Mouse (Mus musculus) thymus, postnatal 25 days (tissue): ENCODE results near the gene Vamp5.

ENCODE experiments used
- DNase-seq: peaks from one replicate; pipeline ENCODE4 v3.0.0; 2022

Vamp5 gene

GRCm38 (mm10) chr6:72364009-72364408 is 16.3 kb downstream of the Vamp5 start:
- DNase-seq, result no peak

GRCm38 (mm10) chr6:72362132-72363028 is 17.9 kb downstream of the Vamp5 start:
- DNase-seq, result peak; percentile 95

DNA sequence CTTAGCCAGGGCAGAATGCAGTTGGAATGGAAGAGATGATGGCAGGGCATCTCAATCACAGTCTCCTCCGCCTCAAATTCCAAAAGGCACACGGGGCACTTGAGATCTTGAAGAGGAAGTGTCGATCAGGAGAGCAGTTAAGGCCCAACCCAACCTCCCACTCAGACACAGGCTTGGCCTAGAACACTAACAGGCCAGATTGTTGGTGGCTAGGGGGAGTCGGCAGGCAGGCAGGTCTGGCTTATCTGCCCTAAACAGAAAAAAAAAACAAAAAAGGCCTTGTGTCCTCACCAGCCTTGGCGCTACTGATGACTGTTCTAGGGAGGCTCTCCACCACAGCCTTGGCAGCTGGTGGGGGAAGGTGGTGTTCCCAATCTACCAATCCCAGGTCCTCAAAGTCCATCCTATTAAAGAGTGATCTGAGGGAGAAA is 19.1 kb downstream of the Vamp5 start:
- no peak for DNase-seq

DNA sequence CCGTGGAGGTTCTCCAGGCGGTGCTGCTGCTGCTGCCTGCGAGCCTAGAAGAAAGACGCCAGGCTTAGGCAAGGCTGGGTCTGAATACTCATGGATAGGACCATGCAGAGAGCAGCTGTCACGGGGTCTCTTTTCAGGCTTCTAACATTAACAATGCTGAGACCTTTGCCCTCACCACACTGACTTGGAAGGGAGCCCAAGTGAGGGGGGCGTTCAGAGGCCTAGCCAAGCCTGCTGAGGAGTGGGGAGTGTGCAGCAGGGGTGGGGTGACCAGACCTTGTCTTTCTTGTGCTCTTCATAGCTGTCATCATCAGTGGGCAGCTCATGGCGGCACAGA is 19.7 kb downstream of the Vamp5 start:
- no peak for DNase-seq

GRCm38 (mm10) chr6:72359891-72360598 is 20.2 kb downstream of the Vamp5 start:
- no peak for DNase-seq

GRCm38 (mm10) chr6:72359343-72359742 is 20.9 kb downstream of the Vamp5 start:
- DNase-seq, result no peak

DNA sequence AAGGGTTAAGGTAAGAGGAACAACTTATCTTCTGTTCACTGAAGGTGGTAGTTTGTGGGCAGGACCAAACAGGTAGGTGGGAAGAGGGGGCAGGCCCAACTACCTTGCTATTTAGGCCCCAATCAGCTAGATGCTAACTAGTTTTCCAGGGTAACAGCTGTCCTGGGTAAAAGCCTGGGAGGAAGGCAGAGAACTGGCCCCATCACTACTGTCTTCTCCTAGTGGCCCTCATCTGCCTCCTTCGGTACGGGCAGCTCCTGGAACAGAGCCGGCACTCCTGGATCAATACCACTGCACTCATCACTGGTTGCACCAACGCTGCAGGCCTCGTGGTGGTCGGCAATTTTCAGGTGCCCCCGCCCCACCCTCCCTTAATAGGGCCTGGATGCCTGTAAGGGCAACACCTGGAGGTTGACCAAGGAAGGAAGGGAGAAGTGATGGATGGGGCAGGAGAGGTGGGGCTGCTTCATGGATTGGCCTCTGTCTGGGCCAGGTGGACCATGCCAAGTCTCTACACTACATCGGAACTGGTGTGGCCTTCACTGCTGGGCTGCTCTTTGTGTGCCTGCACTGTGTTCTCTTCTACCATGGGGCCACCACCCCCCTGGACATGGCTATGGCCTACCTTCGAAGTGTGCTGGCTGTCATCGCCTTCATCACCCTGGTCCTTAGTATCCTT is 22.0 kb downstream of the Vamp5 start:
- DNase-seq, result no peak

GRCm38 (mm10) chr6:72357164-72358079 is 22.8 kb downstream of the Vamp5 start:
- no peak for DNase-seq

DNA sequence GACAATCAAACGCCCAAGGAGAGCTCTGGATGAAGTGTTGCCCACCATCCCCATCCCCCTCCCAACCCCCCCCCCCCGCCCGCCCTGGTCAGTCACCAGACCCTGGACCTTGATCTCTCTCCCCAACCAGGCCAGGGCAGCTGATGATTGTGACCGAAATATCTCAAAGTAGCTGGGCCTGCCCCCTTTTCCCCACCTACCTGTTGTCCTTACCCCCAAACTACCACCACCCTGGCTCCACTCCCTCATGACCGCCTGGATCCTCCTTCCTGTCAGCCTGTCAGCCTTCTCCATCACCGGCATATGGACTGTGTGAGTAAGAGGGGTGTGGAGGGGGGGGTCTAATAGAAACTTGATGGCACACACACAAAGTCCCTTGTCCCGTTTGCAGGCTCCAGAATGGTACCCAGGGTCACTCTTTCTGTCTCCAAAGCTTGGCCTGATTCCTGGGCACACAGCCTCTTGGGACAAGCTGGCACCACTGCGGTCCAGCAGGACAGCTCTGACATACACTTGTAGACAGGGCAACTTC is 24.2 kb downstream of the Vamp5 start:
- DNase-seq, result no peak

DNA sequence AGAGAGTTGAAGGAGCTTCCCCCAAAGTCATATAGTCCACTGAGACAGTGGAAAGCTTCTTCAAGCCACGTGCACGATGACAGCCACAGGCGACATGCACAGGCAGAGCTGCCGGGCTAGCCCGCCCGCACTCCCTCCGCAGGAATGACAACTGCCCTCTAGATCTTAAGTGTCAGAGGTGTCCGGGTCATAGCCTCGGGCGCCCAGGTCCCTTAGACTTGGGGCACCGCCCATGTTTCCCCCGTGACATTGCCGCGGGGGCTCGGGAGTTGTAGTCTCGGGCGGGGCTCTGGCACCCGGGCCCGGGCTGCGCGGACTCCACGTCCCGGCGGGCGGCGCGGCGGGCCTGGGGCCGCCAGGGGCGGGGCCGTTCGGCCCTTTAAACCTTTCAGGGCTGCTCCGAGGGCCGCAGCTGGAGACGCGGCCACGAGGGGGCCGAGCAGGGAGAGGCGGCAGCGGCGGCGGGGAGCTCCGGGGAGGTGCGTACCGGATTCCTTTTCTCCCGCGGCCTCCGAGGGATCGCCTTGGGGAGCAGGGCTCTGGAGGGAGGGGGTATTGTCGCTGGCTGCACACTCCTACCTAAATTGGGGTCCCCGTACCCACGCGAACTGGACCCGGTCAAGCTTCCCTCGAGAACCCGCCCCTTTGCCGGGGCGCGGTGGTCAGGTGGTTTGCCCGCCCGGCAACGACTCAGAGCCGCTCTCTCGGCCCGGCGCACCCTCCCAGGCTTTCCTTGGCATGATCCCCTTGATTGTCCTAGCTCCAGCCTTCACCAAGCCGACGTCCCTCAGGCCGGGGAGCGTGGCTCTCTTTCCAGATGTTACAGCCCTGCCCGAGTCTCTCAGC is 25.0 kb downstream of the Vamp5 start, which contains the start of gene Tmem150a:
Gene Tmem150a (plus strand): TSS at position 382 of the 846 bp plus-strand sequence.
- DNase-seq, result peak; percentile 36

DNA sequence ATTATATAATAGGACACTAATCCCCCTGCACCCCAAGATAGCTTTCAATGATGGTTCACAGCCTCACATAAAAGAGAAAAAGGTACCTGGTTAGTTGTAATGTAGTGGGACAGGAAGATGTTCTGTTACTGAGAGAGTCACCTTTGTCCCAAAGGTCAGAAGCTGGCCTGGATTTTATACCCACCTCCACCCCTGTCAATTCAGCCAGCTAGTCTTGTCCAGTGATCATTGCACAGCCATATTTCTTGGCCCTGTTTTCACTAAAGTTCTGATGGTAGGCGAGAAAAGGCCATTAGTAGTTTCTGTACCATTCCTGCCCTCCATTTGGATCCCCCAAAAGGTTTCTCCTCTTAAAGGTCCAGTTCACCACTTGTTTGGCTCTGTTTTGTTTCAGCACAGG is 26.2 kb downstream of the Vamp5 start:
- DNase-seq, result no peak

- no peak for DNase-seq
These were observed 27.4 kb downstream of the Vamp5 start for GRCm38 (mm10) chr6:72352636-72353405.

DNA sequence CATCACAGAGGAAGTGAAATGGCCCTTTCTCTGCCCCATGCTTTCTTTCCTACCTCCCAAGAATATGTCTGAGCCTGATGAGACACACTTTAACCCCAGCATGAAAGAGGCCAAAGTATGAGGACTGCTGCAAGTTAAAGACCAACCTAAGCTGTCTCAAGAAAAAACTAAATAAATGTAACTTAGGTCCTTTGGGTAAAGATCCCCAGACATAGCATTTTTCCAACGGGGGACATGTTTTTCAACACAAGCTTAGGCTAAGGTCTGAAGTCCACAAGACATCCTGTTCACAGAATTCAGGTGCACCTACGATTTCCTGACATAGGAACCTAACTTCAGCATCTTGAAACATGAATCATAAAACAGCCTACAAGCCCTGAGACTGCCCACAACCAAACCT is 30.1 kb downstream of the Vamp5 start:
- DNase-seq, result no peak

DNA sequence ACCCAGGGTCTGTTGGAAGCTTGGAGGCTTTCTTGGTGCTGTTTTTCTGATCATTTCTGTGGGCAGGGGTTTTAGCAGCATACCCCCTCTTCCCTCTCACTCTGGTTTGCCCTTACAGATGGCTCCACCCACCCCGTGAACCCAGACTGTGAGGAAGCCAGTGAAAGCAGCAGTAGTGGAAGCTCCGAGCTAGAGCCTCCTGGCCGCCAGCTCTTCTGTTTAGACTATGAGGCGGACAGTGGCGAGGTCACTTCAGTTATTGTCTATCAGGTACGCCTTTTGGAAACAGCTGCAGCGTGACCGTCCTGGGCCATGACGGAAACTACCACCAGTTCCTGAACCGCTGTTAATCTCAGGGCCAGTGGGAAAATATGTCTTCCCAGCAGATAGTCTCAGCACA is 31.9 kb downstream of the Vamp5 start:
- no peak for DNase-seq

- peak; percentile 83 for DNase-seq
These were observed 32.9 kb downstream of the Vamp5 start, which contains the start of gene 0610030E20Rik for GRCm38 (mm10) chr6:72347166-72347941. TSS of gene 0610030E20Rik (plus strand) at chr6:72347317.

GRCm38 (mm10) chr6:72346261-72346660 is 34.0 kb downstream of the Vamp5 start:
- DNase-seq, result no peak

GRCm38 (mm10) chr6:72345633-72346032 is 34.6 kb downstream of the Vamp5 start:
- no peak for DNase-seq

- peak; percentile 89 for DNase-seq
These were observed 35.1 kb downstream of the Vamp5 start, which contains the start of gene Usp39 for GRCm38 (mm10) chr6:72345074-72345567. TSS of gene Usp39 (minus strand) at chr6:72345184.
